Mouse (Mus musculus): ENCODE measurements around the gene Mthfd1l. TPM values are rescaled to one million over a fixed set of nuclear protein-coding genes. Genes with fewer than 3 reads are reported as not detected.
"Not testable (repeated sequence)": the region's sequence is repeated elsewhere in the genome, so short reads cannot be mapped to it uniquely, and the experiment has no call there.

The Mthfd1l gene
- polyA plus RNA-seq, 1 experiment = 10.2 TPM

- Histone ChIP-seq H3K4me3 (ENCODE audit: insufficient read depth, low read length) (no peak overlapping the region), H3K27ac (ENCODE audit: insufficient read depth, low read length) (0 out of 2 replicates have a peak overlapping the region, but pooled peaks have one; percentile 38), H3K4me1 (ENCODE audit: control insufficient read depth, insufficient read depth, low read length) (no peaks in the 10 kb centered on the region)
- TF ChIP-seq POLR2A (IDR thresholded peaks at IDR 0.05; ENCODE audit: extremely low read depth, insufficient read depth, low read length) (no peak), CTCF (IDR thresholded peaks at IDR 0.05; ENCODE audit: extremely low read depth, insufficient read depth, low read length) (no peak)
Measured at GRCm38 (mm10) chr10:4108462-4108861, 135.5 kb downstream of the Mthfd1l start.

- TF ChIP-seq CTCF (IDR thresholded peaks at IDR 0.05; ENCODE audit: extremely low read depth, insufficient read depth, low read length) = no peak
- no peak for TF ChIP-seq POLR2A (IDR thresholded peaks at IDR 0.05; ENCODE audit: extremely low read depth, insufficient read depth, low read length)
- Histone ChIP-seq H3K4me3 (ENCODE audit: insufficient read depth, low read length) (no peak overlapping the region), H3K4me1 (ENCODE audit: control insufficient read depth, insufficient read depth, low read length) (no peaks in the 10 kb centered on the region), H3K27ac (ENCODE audit: insufficient read depth, low read length) (no peak overlapping the region)
Measured at GRCm38 (mm10) chr10:4111095-4111794, 138.3 kb downstream of the Mthfd1l start.

GRCm38 (mm10) chr10:4111795-4112139 lies 138.8 kb downstream of the Mthfd1l start:
- TF ChIP-seq CTCF (IDR thresholded peaks at IDR 0.05; ENCODE audit: extremely low read depth, insufficient read depth, low read length) (no peak), POLR2A (IDR thresholded peaks at IDR 0.05; ENCODE audit: extremely low read depth, insufficient read depth, low read length) (no peak)
- no peaks in the 10 kb centered on the region for H3K4me1 ChIP-seq (ENCODE audit: control insufficient read depth, insufficient read depth, low read length)
- H3K4me3 ChIP-seq (ENCODE audit: insufficient read depth, low read length) = no peak overlapping the region
- H3K27ac ChIP-seq (ENCODE audit: insufficient read depth, low read length) = no peak overlapping the region

GRCm38 (mm10) chr10:4112611-4113327 lies 139.9 kb downstream of the Mthfd1l start:
- TF ChIP-seq POLR2A (IDR thresholded peaks at IDR 0.05; ENCODE audit: extremely low read depth, insufficient read depth, low read length) (no peak), CTCF (IDR thresholded peaks at IDR 0.05; ENCODE audit: extremely low read depth, insufficient read depth, low read length) (no peak)
- H3K27ac ChIP-seq (ENCODE audit: insufficient read depth, low read length) = no peak overlapping the region
- H3K4me1 ChIP-seq (ENCODE audit: control insufficient read depth, insufficient read depth, low read length) = no peaks in the 10 kb centered on the region
- no peak overlapping the region for H3K4me3 ChIP-seq (ENCODE audit: insufficient read depth, low read length)

GRCm38 (mm10) chr10:4113328-4113658 lies 140.4 kb downstream of the Mthfd1l start:
- no peak overlapping the region for H3K27ac ChIP-seq (ENCODE audit: insufficient read depth, low read length)
- no peaks in the 10 kb centered on the region for H3K4me1 ChIP-seq (ENCODE audit: control insufficient read depth, insufficient read depth, low read length)
- no peak overlapping the region for H3K4me3 ChIP-seq (ENCODE audit: insufficient read depth, low read length)
- TF ChIP-seq CTCF (IDR thresholded peaks at IDR 0.05; ENCODE audit: extremely low read depth, insufficient read depth, low read length) (no peak), POLR2A (IDR thresholded peaks at IDR 0.05; ENCODE audit: extremely low read depth, insufficient read depth, low read length) (no peak)

GRCm38 (mm10) chr10:4116653-4117052 lies 143.7 kb downstream of the Mthfd1l start:
- Histone ChIP-seq H3K27ac (ENCODE audit: insufficient read depth, low read length) (no peak overlapping the region), H3K4me3 (ENCODE audit: insufficient read depth, low read length) (no peak overlapping the region), H3K4me1 (ENCODE audit: control insufficient read depth, insufficient read depth, low read length) (no peaks in the 10 kb centered on the region)
- TF ChIP-seq CTCF (IDR thresholded peaks at IDR 0.05; ENCODE audit: extremely low read depth, insufficient read depth, low read length) (no peak), POLR2A (IDR thresholded peaks at IDR 0.05; ENCODE audit: extremely low read depth, insufficient read depth, low read length) (no peak)

GRCm38 (mm10) chr10:4117091-4117490 lies 144.2 kb downstream of the Mthfd1l start:
- Histone ChIP-seq H3K27ac (ENCODE audit: insufficient read depth, low read length) (no peak overlapping the region), H3K4me3 (ENCODE audit: insufficient read depth, low read length) (no peak overlapping the region), H3K4me1 (ENCODE audit: control insufficient read depth, insufficient read depth, low read length) (no peaks in the 10 kb centered on the region)
- TF ChIP-seq POLR2A (IDR thresholded peaks at IDR 0.05; ENCODE audit: extremely low read depth, insufficient read depth, low read length) = no peak
- no peak for TF ChIP-seq CTCF (IDR thresholded peaks at IDR 0.05; ENCODE audit: extremely low read depth, insufficient read depth, low read length)

- TF ChIP-seq CTCF (IDR thresholded peaks at IDR 0.05; ENCODE audit: extremely low read depth, insufficient read depth, low read length) = no peak
- TF ChIP-seq POLR2A (IDR thresholded peaks at IDR 0.05; ENCODE audit: extremely low read depth, insufficient read depth, low read length) = no peak
- Histone ChIP-seq H3K27ac (ENCODE audit: insufficient read depth, low read length) (no peak overlapping the region), H3K4me3 (ENCODE audit: insufficient read depth, low read length) (no peak overlapping the region), H3K4me1 (ENCODE audit: control insufficient read depth, insufficient read depth, low read length) (no peaks in the 10 kb centered on the region)
Measured at GRCm38 (mm10) chr10:4119287-4119686, 146.4 kb downstream of the Mthfd1l start.

GRCm38 (mm10) chr10:4120708-4121107 lies 147.8 kb downstream of the Mthfd1l start:
- H3K4me1 ChIP-seq (ENCODE audit: control insufficient read depth, insufficient read depth, low read length) = no peaks in the 10 kb centered on the region
- TF ChIP-seq POLR2A (IDR thresholded peaks at IDR 0.05; ENCODE audit: extremely low read depth, insufficient read depth, low read length) (no peak), CTCF (IDR thresholded peaks at IDR 0.05; ENCODE audit: extremely low read depth, insufficient read depth, low read length) (no peak)
- H3K27ac ChIP-seq (ENCODE audit: insufficient read depth, low read length) = no peak overlapping the region
- no peak overlapping the region for H3K4me3 ChIP-seq (ENCODE audit: insufficient read depth, low read length)

GRCm38 (mm10) chr10:4121197-4121596 lies 148.3 kb downstream of the Mthfd1l start:
- peak overlapping the region; percentile 45; the same call in 1 of the 2 replicates for H3K27ac ChIP-seq (ENCODE audit: insufficient read depth, low read length)
- H3K4me1 ChIP-seq (ENCODE audit: control insufficient read depth, insufficient read depth, low read length) = no peaks in the 10 kb centered on the region
- TF ChIP-seq CTCF (IDR thresholded peaks at IDR 0.05; ENCODE audit: extremely low read depth, insufficient read depth, low read length) (no peak), POLR2A (IDR thresholded peaks at IDR 0.05; ENCODE audit: extremely low read depth, insufficient read depth, low read length) (no peak)
- H3K4me3 ChIP-seq (ENCODE audit: insufficient read depth, low read length) = no peak overlapping the region

GRCm38 (mm10) chr10:4123280-4123945 lies 150.5 kb downstream of the Mthfd1l start:
- H3K27ac ChIP-seq (ENCODE audit: insufficient read depth, low read length); H3K4me1 ChIP-seq (ENCODE audit: control insufficient read depth, insufficient read depth, low read length); H3K4me3 ChIP-seq (ENCODE audit: insufficient read depth, low read length): not testable (repeated sequence)
